Mouse (Mus musculus): Measurements from ENCODE around the gene Lrrk1.

The Lrrk1 gene

GRCm38 (mm10) chr7:66296921-66297655, 91.1 kb downstream of the Lrrk1 start:
- DNase-seq, result no peak

DNA sequence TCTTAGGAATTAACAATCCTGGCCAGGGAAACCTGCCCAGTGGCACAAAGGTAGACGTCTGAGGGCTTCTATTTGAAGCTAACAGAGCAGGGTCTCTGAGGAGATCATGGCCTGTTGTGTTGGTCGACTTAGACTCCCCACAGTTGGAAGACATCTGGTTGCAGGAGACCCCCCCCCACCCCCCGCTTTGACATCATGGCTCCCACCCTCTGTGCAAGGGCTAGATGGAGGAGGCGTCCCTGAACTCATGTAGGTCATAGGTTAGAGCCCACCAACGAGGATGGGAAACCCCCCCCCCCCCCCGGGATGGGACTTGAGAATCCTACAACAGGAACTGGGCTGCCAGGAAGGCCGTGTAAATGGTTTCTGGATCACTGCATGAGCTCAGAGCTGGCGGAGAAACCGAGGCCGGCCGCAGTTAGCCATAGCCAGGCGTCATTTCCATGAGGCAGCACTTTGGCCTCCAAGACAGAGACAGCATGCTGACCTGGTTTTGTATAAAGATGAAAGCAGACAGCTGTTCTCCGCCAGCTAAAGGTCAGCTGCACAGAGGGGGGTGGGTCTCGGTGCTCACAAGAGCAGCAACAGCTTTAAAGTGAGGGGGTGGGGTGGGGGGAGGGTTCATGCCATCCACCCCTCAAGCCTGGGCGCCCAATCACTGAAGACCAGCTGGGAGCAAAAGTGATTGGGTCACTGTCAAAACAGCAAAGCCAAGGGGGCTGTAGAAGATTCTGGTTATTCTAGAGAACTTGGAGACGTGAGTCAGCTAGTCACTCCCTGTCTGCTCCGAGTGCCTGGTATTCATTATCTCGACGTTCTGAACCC, 95.4 kb downstream of the Lrrk1 start:
- DNase-seq, result peak; percentile 18 to 45

- DNase-seq, result no peak
Measured at GRCm38 (mm10) chr7:66292010-66292409, 96.1 kb downstream of the Lrrk1 start.

DNA sequence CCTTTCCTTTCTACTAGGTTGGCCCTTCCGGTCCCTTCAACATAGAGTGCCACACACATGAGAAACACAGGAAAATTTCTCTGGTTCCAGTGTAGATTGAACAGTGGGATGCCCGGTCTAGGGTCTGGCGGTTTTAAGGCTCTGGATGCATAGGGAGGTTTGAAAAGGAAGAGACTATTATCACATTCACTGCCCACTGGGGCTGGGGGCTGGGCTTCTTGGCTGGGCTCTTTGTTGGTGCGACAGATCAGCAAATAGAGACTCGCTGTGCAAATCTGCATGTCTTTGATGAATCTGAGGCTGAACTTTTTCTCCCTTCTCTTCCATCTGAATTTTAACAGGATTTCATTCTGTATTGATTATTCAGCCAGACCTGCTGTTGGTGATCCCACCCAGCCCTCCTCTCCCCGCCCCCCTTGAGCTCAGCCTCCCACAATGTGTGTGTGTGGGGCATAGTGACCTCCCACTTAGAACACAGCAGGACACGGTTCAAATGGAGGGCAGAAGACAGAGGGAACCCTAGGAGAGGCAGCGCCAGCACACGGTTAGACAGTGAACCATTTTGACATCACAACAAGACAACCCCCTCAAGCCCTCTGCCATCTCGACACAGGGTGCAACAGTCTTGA, 105.1 kb downstream of the Lrrk1 start:
- no peak for DNase-seq

- DNase-seq, result peak in 1 of 2 experiments; percentile 23
Measured at GRCm38 (mm10) chr7:66282265-66282664, 105.9 kb downstream of the Lrrk1 start.

DNA sequence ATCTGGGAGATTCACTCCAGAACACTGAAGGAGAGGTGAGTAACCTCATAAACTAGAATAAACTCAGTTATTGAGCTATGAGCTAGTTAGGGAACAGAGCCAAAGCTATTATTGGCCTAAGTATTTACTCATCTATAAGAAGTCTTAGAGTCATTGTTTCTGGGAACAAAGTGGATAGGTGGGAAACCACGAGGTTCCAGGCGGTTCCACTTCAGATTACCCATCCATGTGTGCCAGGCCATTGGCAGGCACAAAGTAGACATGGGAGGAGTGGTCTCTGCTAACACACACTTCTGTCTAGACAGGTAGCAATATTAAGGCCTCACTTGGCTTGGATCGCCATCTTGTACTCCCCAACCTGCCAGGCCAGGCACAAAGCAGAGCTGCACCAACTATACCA, 110.1 kb downstream of the Lrrk1 start:
- DNase-seq, result no peak

DNA sequence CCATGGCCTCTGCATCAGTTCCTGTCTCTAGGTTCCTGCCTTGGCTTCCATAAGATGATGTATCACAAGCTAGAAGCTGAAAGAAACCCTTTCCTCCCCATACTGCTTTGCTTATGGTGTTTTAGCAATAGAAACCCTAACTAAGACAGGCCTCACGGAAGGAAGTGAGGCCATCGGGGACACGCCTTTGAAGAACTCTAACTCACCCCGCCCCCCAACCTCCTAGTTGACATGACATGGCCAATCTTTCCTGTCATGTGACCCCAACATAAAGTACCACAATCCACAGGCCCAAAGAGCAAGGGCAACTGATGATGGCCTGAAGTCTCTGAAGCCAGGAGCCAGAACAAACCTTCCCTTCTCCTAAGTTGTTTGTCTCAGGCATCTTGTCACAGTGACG, 114.7 kb downstream of the Lrrk1 start:
- no peak for DNase-seq

DNA sequence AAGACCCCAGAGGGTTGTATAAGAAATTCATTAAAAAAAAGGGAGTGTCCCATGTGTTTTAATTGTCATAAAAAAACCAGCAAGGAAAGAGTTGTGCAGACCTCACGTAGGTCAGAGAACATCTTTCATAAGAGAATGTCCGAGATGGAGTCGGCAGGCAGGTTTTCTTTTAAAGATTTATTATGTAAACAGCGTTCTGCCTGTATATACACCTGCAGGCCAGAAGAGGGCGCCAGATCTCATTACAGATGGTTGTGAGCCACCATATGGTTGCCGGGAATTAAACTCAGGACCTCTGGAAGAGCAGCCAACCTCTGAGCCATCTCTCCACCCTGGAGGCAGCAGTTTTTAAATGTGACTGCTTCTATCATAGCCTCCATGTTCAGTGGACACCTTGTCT, 116.9 kb downstream of the Lrrk1 start:
- DNase-seq, result no peak

GRCm38 (mm10) chr7:66266942-66267850, 121.0 kb downstream of the Lrrk1 start:
- no peak for DNase-seq

DNA sequence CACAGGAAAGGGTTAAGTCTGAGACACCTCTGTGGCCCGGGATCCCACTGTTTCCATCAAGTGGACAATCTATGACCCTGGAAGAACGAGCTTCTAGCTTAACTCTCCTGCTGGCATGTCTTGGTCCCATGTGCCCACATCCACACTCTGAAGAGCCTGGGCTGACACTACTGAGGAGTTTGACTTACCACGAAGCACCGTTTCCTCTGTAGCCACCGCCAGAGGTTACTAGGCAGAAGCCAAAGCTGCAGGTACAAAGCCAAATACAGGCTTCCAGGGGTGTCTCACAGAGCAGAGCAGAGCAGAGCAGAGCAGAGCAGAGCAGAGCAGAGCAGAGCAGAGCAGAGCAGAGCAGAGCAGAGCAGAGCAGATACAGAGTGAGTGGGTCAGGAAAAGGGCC, 124.7 kb downstream of the Lrrk1 start:
- no peak for DNase-seq

- DNase-seq, result no peak
Measured at GRCm38 (mm10) chr7:66262570-66263156, 125.5 kb downstream of the Lrrk1 start.

GRCm38 (mm10) chr7:66260763-66261390, 127.3 kb downstream of the Lrrk1 start:
- DNase-seq, result no peak

GRCm38 (mm10) chr7:66260295-66260694, 127.9 kb downstream of the Lrrk1 start:
- DNase-seq, result no peak

DNA sequence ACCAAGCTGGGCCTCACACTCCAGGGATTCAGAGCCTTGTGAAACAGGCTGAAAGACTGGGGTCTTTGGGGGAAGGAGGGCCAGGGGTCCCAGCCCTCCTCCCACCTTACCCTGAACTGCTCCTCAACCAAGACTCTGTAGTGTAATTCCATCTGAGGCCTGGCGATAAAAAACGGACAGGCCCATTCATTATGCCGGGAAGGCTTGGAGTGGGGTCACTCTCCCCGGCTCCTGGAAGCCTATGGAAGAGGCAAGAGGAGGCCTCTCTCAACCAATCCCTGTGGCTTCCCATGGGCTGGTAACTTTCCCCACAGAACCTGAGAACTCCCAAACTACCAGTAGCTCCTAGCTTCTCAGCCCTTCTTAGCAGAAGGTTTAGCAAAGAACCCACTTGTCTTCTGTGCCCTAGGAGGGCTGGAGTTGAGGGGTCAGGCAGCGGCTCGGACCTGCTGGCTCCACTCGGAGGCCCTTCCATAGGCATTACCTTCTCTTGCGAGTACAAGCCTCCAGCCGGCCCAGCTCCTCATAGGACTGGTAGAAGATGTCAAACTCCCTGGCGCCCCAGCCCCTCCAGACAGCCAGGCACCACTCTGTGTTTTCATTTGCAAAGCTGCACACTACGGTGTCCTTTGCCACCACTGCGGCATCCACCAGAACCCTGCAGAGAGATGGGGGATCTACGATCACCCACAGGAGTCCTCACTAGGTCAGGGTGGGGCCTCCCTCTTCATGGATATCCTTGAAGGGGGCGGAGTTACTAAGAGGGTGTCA, 128.5 kb downstream of the Lrrk1 start:
- DNase-seq, result no peak

DNA sequence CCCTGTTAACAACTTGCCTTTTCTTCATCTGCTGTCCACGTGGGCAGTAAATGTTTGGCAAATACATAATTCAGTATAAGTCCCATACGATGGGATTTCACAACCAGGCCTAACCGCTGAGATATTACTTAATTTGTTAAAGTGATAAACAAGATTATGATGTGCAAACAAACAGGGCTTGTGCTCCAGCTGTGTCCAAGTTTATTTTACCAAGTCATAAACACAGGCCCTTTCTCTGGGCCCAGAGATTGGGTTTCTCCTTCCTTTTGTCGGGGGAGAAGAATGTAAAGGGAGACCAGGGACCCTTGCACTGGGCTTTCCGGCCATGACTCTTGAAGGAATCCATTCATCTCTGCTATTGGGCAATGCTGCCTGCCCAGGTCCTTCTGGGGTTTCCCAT, 129.2 kb downstream of the Lrrk1 start:
- no peak for DNase-seq

DNA sequence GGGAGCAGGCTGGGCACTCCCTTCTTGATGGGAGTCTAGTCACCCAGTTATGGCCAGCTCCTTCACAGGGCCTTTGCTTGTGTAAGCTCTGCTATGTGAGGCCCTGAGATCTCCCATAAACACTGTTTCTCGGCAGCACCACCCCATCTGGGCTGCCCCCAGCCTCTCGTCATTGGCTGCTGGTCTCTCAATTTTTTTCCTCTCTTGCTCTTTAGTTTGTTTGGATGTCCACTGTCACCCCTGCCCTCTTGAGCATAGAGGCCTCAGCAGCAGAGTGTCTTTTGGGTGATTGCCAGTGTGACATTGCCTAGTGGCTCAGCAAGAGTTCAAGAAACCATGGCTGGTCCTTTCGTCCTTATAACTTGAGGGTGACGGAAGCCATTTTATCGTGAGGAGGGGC, 130.9 kb downstream of the Lrrk1 start:
- DNase-seq, result no peak

GRCm38 (mm10) chr7:66256441-66256840, 131.7 kb downstream of the Lrrk1 start:
- no peak for DNase-seq

- DNase-seq, result no peak
Measured at GRCm38 (mm10) chr7:66254993-66255392, 133.2 kb downstream of the Lrrk1 start.

DNA sequence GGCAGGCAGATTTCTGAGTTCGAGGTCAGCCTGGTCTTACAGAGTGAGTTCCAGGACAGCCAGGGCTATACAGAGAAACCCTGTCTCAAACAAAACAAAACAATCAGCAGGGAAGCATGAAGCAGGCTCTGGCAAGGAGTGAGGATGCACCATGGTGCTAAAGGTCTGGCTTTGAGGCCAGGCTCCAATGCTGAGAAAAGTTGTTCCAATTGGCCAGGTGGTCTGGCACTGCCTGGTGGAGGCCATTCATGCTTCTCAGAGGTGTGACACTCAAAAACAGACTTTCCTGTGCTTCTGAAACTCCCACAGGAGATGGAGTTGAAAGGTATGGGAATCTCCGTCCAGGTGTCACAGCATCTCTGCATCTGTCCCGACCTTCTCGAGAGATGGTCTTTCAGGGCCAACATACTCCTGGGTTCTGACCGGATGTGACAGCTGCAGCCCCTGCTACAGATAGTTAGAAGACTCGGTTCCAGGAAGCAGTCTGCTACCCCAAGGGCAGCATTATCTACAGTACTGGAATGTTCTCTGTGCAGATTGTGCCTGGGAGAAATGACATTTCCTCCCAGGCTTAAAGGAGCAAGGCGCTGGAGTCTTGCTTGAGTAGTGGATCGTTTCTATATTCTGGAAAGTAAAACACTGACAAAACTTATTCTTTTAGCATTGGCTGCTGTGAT, 134.0 kb downstream of the Lrrk1 start:
- DNase-seq, result no peak

DNA sequence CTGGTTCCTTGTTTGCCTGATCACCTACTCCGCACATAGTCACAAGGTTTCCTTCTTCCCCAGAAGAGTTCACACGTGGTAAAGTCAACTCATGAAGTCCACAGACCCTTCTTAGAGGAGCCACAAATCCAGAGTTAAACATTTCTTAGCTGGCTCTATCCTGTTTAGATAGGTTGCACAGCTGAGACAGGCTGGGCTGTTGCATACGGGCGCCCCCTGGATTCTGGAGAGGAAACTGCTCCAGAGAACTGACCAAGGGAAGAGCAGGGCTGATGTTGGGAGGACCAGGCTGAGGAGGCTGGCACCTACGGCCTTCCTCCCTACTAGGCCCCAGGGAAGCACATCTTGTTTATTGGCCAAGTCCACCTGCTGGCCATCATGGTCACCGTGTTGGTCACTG, 138.1 kb downstream of the Lrrk1 start:
- DNase-seq, result peak; percentile 88 to 90
